Mouse (Mus musculus): ENCODE results near the gene Gm30083. TPM values are rescaled to one million over a fixed set of nuclear protein-coding genes. Genes with fewer than 3 reads are reported as not detected.

The Gm30083 gene
- polyA plus RNA-seq, 1 experiment: 30.6 TPM

DNA sequence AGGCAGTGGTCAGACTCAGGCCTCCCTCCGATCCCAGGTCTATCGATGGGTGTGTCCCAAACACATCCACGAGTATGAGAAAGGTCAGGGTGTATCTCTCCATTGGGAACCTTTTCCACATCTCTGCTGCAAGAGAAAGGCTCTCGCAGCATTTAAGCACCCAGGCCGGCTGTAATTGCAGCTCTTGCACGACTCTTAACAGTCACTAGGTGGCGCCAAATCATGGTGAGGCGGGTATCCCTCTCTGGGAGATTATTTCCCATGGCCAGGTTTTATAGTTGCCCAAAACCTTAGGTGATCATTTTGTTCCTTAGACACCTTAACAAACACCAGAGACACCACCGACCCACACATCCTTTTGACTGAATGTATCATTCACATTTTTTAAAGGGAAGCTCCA lies 55.6 kb downstream of the Gm30083 start:
- no peaks in the 10 kb centered on the region for H3K36me3 ChIP-seq (ENCODE audit: control insufficient read depth, insufficient read depth, low read length)
- TF ChIP-seq POLR2A (IDR thresholded peaks at IDR 0.05; ENCODE audit: control insufficient read depth, low read depth, low read length): no peak
- TF ChIP-seq CTCF (IDR thresholded peaks at IDR 0.05; ENCODE audit: control insufficient read depth, insufficient read depth, insufficient replicate concordance, low read depth, low read length): peak; percentile 74; the same call in 1 of the 2 replicates
- no peaks in the 10 kb centered on the region for H3K27me3 ChIP-seq (ENCODE audit: control insufficient read depth, insufficient read depth, low read length)
- peaks cover 9% of the 10 kb centered on the region for H3K4me1 ChIP-seq (ENCODE audit: control insufficient read depth, insufficient read depth, low read length)
- no peak overlapping the region for H3K27ac ChIP-seq (ENCODE audit: control insufficient read depth, insufficient read depth, low read depth, low read length)
- no peak overlapping the region for H3K4me3 ChIP-seq (ENCODE audit: control insufficient read depth, low read depth, low read length)

DNA sequence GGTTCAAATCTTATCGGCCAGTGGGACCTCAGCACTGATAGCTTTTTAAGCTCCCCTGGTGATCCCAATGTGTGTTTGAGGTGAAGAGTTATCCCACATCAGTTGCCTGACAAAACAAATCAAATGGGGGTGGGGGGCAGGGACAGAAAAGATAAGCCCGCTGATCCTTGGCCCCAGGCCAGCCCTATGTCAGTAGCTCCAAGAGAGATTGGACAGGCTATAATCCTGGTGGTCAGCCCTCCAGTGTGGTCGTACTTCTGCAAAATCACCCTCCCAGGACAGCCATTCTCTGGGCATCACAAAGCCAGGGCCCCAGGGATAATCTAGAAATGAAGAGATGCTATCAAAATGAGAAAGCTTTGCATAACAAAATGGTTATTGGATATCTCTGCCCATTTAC lies 56.1 kb downstream of the Gm30083 start:
- no peak overlapping the region for H3K27ac ChIP-seq (ENCODE audit: control insufficient read depth, insufficient read depth, low read depth, low read length)
- H3K36me3 ChIP-seq (ENCODE audit: control insufficient read depth, insufficient read depth, low read length): no peaks in the 10 kb centered on the region
- no peaks in the 10 kb centered on the region for H3K27me3 ChIP-seq (ENCODE audit: control insufficient read depth, insufficient read depth, low read length)
- no peak for TF ChIP-seq POLR2A (IDR thresholded peaks at IDR 0.05; ENCODE audit: control insufficient read depth, low read depth, low read length)
- TF ChIP-seq CTCF (IDR thresholded peaks at IDR 0.05; ENCODE audit: control insufficient read depth, insufficient read depth, insufficient replicate concordance, low read depth, low read length): no peak
- H3K4me3 ChIP-seq (ENCODE audit: control insufficient read depth, low read depth, low read length): no peak overlapping the region
- peaks cover 9% of the 10 kb centered on the region for H3K4me1 ChIP-seq (ENCODE audit: control insufficient read depth, insufficient read depth, low read length)

DNA sequence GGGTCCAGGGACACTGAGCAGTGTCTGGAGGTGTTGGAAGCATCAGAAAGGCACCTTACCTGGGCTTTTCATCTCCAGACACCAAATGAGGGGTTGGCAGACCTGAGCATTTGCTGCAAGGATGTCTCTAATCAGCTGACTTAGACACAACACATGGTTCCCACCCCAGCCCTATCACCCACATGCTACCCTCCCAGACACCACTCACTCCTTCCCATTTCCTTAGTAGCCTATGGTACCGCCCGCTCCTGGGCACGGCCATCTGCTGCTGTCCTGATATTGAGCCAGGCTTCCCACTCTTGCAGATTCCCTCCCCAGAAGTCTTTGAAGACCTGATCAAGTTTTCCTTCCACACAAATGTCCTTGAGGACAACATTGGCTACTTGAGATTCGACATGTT lies 56.8 kb downstream of the Gm30083 start:
- TF ChIP-seq POLR2A (IDR thresholded peaks at IDR 0.05; ENCODE audit: control insufficient read depth, low read depth, low read length): no peak
- no peak for TF ChIP-seq CTCF (IDR thresholded peaks at IDR 0.05; ENCODE audit: control insufficient read depth, insufficient read depth, insufficient replicate concordance, low read depth, low read length)
- peaks cover 9% of the 10 kb centered on the region for H3K4me1 ChIP-seq (ENCODE audit: control insufficient read depth, insufficient read depth, low read length)
- H3K4me3 ChIP-seq (ENCODE audit: control insufficient read depth, low read depth, low read length): no peak overlapping the region
- no peaks in the 10 kb centered on the region for H3K36me3 ChIP-seq (ENCODE audit: control insufficient read depth, insufficient read depth, low read length)
- no peaks in the 10 kb centered on the region for H3K27me3 ChIP-seq (ENCODE audit: control insufficient read depth, insufficient read depth, low read length)
- no peak overlapping the region for H3K27ac ChIP-seq (ENCODE audit: control insufficient read depth, insufficient read depth, low read depth, low read length)

DNA sequence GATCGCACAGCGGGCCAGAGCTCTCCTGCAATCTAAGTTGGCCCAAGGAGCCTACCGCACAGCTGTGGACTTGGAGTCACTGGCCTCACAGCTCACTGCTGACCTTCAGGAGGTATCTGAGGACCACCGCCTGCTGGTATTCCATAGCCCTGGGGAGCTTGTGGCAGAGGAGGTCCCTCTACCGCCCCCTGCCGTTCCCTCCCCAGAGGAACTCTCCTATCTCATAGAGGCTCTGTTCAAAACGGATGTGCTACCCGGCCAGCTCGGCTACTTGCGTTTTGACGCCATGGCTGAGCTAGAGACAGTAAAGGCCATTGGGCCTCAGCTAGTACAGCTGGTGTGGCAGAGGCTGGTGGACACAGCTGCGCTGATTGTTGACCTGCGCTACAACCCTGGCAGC lies 58.9 kb downstream of the Gm30083 start:
- H3K4me3 ChIP-seq (ENCODE audit: control insufficient read depth, low read depth, low read length): peak overlapping the region; percentile 17
- no peaks in the 10 kb centered on the region for H3K36me3 ChIP-seq (ENCODE audit: control insufficient read depth, insufficient read depth, low read length)
- H3K27ac ChIP-seq (ENCODE audit: control insufficient read depth, insufficient read depth, low read depth, low read length): no peak overlapping the region
- H3K27me3 ChIP-seq (ENCODE audit: control insufficient read depth, insufficient read depth, low read length): no peaks in the 10 kb centered on the region
- TF ChIP-seq CTCF (IDR thresholded peaks at IDR 0.05; ENCODE audit: control insufficient read depth, insufficient read depth, insufficient replicate concordance, low read depth, low read length) (peak; percentile 60; the same call in 1 of the 2 replicates), POLR2A (IDR thresholded peaks at IDR 0.05; ENCODE audit: control insufficient read depth, low read depth, low read length) (no peak)
- H3K4me1 ChIP-seq (ENCODE audit: control insufficient read depth, insufficient read depth, low read length): peaks cover 9% of the 10 kb centered on the region

DNA sequence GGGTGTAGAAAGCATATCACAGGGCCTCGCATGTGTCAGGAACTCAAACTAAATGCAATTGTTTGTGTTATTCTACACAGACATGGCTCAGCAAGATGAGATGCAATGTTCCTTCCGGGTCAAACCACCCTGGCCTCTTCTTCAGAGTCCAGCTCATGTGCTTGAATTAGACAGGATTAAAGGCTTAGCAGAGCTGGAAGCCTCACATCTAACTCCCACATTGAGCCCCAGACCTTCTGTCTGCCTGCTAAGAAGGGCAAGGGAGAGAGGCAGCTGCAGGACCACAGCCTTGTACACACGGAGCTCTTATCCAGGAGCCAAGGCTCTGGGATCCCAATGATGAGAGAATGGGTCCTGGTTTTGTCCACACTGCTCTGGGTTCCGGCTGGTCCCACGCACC lies 61.2 kb downstream of the Gm30083 start, which contains the start of gene Rbp3:
Rbp3 (plus strand) TSS at position 243 of the 400 bp plus-strand sequence.
- H3K27me3 ChIP-seq (ENCODE audit: control insufficient read depth, insufficient read depth, low read length): no peaks in the 10 kb centered on the region

DNA sequence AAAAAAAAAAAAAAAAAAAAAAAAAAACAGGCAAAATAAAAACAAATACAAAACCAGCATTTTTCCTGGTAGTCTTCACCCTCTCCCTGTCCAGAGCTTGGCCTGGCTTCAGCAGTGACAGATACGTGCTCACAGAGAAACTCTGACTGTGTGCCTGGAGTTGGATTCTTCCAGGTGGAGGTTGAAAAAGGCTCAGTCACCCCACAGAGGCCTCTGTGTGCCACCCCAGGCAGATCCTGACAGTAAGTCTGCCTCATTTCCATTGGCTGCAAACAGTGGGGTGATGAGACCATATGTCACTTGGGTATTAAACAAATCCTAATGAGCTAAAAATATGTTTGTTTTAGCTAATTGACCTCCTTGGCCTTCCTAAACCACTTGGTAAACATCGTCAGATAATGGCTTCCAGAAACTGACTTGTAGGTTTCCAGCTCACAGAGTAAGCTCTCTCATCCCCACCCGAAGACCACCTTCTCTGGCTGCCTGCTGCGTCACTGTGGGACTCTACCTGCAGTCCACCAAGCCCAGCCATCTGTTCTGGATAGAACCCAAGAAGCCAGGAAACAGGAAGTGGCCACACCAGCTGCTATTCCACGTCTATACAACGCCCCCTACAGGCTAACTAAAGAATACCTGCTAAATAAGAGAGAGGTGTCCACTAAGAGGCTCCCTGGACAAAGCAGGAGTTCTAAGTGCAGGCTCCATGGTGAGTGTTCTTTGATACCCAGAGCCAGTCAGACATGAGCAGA lies 62.6 kb downstream of the Gm30083 start:
- H3K4me1 ChIP-seq (ENCODE audit: control insufficient read depth, insufficient read depth, low read length): peaks cover 9% of the 10 kb centered on the region
- TF ChIP-seq CTCF (IDR thresholded peaks at IDR 0.05; ENCODE audit: control insufficient read depth, insufficient read depth, insufficient replicate concordance, low read depth, low read length) (peak; percentile 8; the same call in 1 of the 2 replicates), POLR2A (IDR thresholded peaks at IDR 0.05; ENCODE audit: control insufficient read depth, low read depth, low read length) (no peak)
- H3K36me3 ChIP-seq (ENCODE audit: control insufficient read depth, insufficient read depth, low read length): no peaks in the 10 kb centered on the region
- no peak overlapping the region for H3K27ac ChIP-seq (ENCODE audit: control insufficient read depth, insufficient read depth, low read depth, low read length)
- no peaks in the 10 kb centered on the region for H3K27me3 ChIP-seq (ENCODE audit: control insufficient read depth, insufficient read depth, low read length)
- H3K4me3 ChIP-seq (ENCODE audit: control insufficient read depth, low read depth, low read length): no peak overlapping the region

More for the DNA sequence above, 61.2 kb downstream of the Gm30083 start, which contains the start of gene Rbp3:
- Histone ChIP-seq H3K27ac (ENCODE audit: control insufficient read depth, insufficient read depth, low read depth, low read length) (no peak within 1 kb of the TSS), H3K4me1 (ENCODE audit: control insufficient read depth, insufficient read depth, low read length) (peaks cover 9% of the 10 kb centered on the region), H3K36me3 (ENCODE audit: control insufficient read depth, insufficient read depth, low read length) (no peaks in the 10 kb centered on the region), H3K4me3 (ENCODE audit: control insufficient read depth, low read depth, low read length) (no peak within 1 kb of the TSS)
- TF ChIP-seq CTCF (IDR thresholded peaks at IDR 0.05; ENCODE audit: control insufficient read depth, insufficient read depth, insufficient replicate concordance, low read depth, low read length) (no peak), POLR2A (IDR thresholded peaks at IDR 0.05; ENCODE audit: control insufficient read depth, low read depth, low read length) (no peak)

DNA sequence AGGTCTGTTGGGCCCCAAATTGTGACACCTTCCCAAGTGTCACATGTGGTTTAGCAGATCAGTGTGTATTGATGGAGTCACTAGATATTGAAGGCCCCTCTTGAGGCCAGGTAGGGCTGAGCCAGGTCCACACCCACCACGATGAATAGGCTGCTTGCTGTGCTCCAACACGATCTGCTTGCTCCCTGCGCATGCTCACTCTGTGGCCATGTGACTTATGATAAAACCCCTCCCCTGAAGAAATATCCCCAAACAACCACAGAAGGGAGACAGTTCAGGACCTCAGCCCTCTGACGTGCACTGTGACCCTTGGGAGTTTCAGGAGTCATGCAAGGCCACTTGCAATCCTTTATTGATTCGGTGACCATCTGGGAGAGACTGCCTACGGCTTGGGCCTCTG lies 68.9 kb downstream of the Gm30083 start:
- TF ChIP-seq CTCF (IDR thresholded peaks at IDR 0.05; ENCODE audit: control insufficient read depth, insufficient read depth, insufficient replicate concordance, low read depth, low read length): no peak
- no peak for TF ChIP-seq POLR2A (IDR thresholded peaks at IDR 0.05; ENCODE audit: control insufficient read depth, low read depth, low read length)
- Histone ChIP-seq H3K4me3 (ENCODE audit: control insufficient read depth, low read depth, low read length) (no peak overlapping the region), H3K27ac (ENCODE audit: control insufficient read depth, insufficient read depth, low read depth, low read length) (no peak overlapping the region), H3K36me3 (ENCODE audit: control insufficient read depth, insufficient read depth, low read length) (no peaks in the 10 kb centered on the region), H3K4me1 (ENCODE audit: control insufficient read depth, insufficient read depth, low read length) (no peaks in the 10 kb centered on the region), H3K27me3 (ENCODE audit: control insufficient read depth, insufficient read depth, low read length) (no peaks in the 10 kb centered on the region)
